Mouse (Mus musculus) ES-E14 (cell line): ENCODE data around the gene Gjd2.

Experiments used
- HCFC1 ChIP-seq: IDR thresholded peaks from 2 replicates; pipeline ENCODE4 v1.6.1; 2012; ENCODE audit warnings: low read length, inconsistent platforms, borderline replicate concordance; ENCODE audit not compliant: insufficient read depth
- MAFK ChIP-seq: IDR thresholded peaks from 2 replicates; pipeline ENCODE4 v1.6.1; 2014; ENCODE audit warnings: mild to moderate bottlenecking, low read depth, low read length, inconsistent platforms; ENCODE audit not compliant: insufficient read depth
- ZC3H11A ChIP-seq: IDR thresholded peaks from 2 replicates; pipeline ENCODE4 v1.6.1; 2012; ENCODE audit warnings: low read depth, mild to moderate bottlenecking, inconsistent platforms, low read length, borderline replicate concordance

DNA sequence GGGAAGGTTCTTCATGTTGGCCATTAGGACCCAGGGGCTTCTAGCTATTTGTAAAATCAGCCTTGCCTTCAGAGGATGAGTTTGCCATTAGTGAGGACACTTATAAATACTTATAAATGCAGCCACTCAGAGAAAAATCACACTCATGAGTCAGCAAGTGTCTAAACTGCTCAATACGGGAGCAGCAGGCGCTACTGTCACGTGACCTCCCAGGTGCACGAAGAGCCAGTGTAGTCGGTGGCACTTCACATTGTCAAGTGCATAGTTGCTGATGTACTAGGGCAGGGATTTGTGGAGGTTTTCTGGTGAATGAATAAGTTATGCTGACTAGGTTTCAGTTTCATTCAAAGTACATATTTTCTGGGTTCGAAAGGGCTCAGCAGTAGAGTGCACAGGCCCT lies 10.0 kb upstream of the Gjd2 start:
- TF ChIP-seq ZC3H11A (no peak), MAFK (no peak), HCFC1 (no peak)
